Mouse (Mus musculus) CD8-positive naive resting alpha-beta T cell, adult 2 months (primary cell): Measurements from ENCODE around the gene Ap1ar.
A peak's percentile ranks its signal among the peaks of the same experiment; 100 is the strongest.

Experiments used
- DNase-seq, 2 experiments: peaks; one replicate each; pipeline ENCODE4 v3.0.0; 2022; ENCODE audit warnings: low read depth in 2 of 2, low spot score in 2 of 2

Gene Ap1ar

DNA sequence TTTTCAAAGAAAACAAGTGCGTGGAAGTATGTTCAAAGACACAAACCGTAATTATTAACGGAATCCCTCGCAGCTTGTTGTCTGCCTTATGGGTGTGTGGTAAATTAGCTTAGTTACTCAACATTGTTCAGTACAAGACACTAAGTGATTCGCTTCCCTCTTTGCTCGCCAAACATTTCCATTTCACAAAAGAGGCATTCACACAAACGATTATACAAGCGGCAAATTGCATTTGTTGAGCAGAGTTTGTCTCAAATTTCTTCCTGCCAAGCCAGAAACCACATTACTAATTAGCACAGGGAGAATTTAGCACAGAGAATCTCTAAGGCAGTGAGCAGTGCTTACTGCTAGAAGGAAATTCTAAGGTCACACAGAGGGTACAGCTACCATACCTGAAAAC is 4.6 kb upstream of the Ap1ar start:
- DNase-seq, result no peak

DNA sequence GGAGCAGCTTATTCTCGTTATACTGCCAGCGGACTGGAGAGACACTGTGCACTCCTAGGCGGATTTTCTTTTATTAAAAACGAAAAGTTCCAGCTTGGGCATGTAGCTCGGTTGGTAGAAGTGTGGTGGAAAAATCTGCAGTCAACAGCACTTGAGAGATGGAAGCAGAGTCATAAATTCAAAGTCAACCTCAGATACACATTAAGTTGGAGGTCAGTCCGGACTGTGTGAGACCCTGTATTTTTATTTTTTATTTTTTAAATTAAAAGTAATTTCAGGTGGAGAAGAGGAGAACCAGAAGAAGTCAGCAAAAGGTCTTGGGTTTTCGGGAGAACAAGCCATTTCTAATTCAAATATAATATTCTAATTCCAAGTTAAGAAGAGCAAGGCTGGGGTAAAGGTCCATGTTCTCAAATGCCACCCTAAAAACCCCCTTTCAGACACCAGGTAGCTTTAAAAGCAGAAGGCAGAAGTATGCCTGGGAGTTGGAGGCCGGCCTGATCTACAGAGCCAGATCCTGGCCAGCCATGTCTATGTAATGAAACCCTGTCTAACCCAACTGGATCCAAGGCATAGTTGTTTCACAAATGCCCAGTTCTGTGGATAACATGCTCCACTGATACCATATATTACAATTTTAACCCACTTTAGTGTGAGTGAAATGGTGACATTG is 785 bp upstream of the Ap1ar start:
- DNase-seq, result no peak

GRCm38 (mm10) chr3:127836798-127837153 is 547 bp downstream of the Ap1ar start:
- DNase-seq, result no peak

- DNase-seq, result no peak
These were observed 1.7 kb downstream of the Ap1ar start for GRCm38 (mm10) chr3:127835594-127835993.

GRCm38 (mm10) chr3:127834040-127834439 is 3.3 kb downstream of the Ap1ar start:
- DNase-seq, result no peak

GRCm38 (mm10) chr3:127831079-127831478 is 6.2 kb downstream of the Ap1ar start:
- no peak for DNase-seq

DNA sequence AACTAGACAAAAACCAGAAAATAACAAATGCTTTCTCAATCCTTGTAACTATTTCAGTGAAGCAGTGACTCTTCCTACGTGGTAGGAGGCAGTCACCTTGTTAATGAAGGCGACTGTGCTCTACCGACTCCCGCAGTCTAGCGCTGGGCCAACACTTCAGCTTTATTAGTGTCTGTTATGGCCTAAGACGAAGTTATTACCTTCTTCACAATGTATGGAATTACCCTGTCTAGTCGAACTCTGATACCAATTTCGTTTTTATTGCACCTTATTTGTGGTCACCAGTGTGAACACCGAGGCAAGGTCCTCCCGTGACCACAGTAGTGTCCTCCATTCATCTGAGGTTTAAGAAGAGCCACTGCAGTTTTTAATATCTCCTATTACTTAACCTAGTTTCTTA is 7.1 kb downstream of the Ap1ar start:
- no peak for DNase-seq

- DNase-seq, result no peak
These were observed 10.2 kb downstream of the Ap1ar start for GRCm38 (mm10) chr3:127827123-127827522.

- no peak for DNase-seq
These were observed 10.8 kb downstream of the Ap1ar start for GRCm38 (mm10) chr3:127826503-127826902.

DNA sequence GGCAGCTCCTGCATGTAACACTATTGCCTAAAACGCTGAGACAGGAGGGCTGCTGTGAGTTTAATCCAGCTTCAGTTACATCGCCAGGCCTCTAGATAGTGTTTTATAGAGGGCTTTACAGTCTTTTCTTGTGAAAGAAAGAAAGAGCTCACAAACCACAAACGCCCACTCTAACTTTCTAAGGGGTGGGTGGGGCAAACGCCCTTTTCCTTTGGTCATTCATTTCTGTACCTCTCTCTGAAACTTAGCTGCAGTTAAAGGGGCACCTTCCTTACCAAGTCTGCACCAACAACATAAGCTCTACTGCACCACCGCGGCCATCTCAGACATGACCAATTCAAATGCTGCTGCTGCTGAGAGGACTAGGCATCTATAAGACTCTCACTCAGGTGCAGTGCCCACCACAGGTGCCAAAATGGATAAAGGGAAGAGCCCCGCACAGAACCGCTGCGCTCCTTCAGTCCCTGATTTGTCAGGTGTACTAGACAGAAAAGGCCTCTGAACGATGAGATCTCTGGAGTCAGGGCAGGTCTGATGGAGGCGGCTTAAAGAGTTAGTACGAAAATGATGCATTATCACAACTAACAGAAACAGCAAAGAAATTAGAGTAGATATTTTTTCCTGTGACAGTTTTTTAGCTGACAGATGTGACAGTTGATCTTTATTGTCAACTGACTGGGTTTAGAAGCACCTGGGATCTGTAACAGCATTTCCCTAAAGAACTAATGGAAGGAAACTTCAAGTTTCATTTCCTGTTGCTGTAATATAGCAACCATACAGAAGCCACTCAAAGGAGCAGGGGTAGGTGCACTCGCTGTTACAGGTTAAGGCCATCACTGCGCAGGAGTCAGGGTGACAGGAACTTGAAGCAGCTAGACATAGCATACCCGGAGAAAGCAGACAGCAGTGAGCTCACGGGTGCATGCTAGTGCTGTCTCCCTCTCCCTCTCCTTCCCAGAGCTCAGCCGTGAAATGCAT is 13.1 kb downstream of the Ap1ar start:
- DNase-seq, result peak; percentile 41 to 45

DNA sequence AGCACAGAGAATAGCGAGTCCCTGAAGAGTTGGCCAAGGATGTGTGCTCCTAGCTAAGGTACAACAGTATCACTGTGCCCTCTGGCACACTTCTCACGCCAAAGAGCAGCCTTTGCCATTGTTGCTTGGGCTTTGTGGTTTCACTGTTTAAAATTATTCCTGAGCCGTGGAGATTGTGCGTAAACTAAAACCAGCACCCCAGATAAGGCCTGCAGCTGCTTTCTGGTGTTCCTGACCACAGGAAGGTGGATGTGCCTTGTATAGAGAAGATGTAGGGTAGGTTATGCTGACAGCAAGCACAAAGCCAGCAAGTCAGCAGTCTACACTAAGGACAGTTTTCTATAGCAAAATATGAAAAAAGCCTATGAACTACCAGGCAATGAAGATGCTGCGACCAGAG is 16.1 kb downstream of the Ap1ar start:
- no peak for DNase-seq

- DNase-seq, result no peak
These were observed 16.9 kb downstream of the Ap1ar start for GRCm38 (mm10) chr3:127820400-127820799.

- no peak for DNase-seq
These were observed 18.3 kb downstream of the Ap1ar start for GRCm38 (mm10) chr3:127818694-127819663.

- DNase-seq, result no peak
These were observed 20.1 kb downstream of the Ap1ar start for GRCm38 (mm10) chr3:127817120-127817683.

DNA sequence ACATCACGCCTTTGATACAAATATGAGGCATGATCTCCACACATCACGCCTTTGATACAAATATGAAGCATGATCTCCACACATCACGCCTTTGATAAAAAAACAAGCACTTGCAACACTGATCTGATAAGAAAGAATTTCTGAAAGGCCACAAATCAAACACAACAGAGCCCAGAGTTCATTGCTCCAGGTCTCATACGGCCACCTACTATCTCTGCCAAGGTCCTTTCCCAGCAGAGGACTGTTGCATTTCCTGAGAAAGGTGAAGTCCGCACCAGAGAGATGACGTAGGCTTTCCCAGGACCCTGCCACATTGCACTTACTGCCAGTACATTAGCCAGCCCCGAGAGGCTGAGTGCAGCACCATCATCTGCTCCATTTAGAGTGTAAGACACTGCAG is 28.2 kb downstream of the Ap1ar start:
- DNase-seq, result no peak

GRCm38 (mm10) chr3:127807846-127808245 is 29.5 kb downstream of the Ap1ar start:
- DNase-seq, result no peak

- no peak for DNase-seq
These were observed 31.3 kb downstream of the Ap1ar start for GRCm38 (mm10) chr3:127805991-127806390.

GRCm38 (mm10) chr3:127805071-127805470 is 32.3 kb downstream of the Ap1ar start:
- no peak for DNase-seq

DNA sequence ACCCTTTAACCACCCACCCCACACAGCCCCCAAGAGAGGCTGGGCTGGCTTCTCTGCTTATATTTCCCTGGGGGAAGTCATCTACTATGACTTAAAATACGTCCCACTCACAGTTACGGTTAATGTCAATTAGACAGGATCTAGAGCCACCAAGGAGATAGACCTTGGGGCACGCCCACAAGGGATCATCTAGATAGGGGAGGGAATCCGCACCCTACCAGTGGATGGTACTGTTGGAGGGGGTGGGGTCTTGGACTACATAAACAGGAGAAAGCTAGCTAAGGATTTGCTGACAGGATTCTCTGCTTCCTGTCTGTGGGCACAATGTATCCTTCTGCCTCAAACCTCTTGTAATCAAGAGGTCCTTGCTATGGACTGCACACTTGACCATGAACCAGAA is 32.9 kb downstream of the Ap1ar start:
- DNase-seq, result no peak

- no peak for DNase-seq
These were observed 34.5 kb downstream of the Ap1ar start for GRCm38 (mm10) chr3:127802814-127803213.

- DNase-seq, result no peak
These were observed 36.2 kb downstream of the Ap1ar start for GRCm38 (mm10) chr3:127801162-127801561.
